Mouse (Mus musculus) spleen, adult 2 months (tissue): ENCODE measurements around the gene Fgfr2. TPM values are rescaled to one million over a fixed set of nuclear protein-coding genes. Genes with fewer than 3 reads are reported as not detected.

Source experiments
- DNase-seq, 2 experiments: peaks; one replicate each; pipeline versions ENCODE4 v3.0.0 to v3.0.0-alpha.2; 2012 to 2021; ENCODE audit warnings: low spot score in 2 of 2, low read depth in 1 of 2
- H3K27ac ChIP-seq: fragments of 200-500 bp; 2 replicates; pipeline ENCODE4 v1.5.1; 2012; ENCODE audit warnings: low read length, inconsistent platforms; ENCODE audit not compliant: insufficient read depth
- H3K27me3 ChIP-seq: fragments of 200-500 bp; 2 replicates; pipeline ENCODE4 v1.6.1; 2012; ENCODE audit warnings: mild to moderate bottlenecking, moderate library complexity, low read length, inconsistent platforms; ENCODE audit not compliant: control insufficient read depth, insufficient read depth
- H3K36me3 ChIP-seq: fragments of 200-500 bp; 2 replicates; pipeline ENCODE4 v1.6.1; 2012; ENCODE audit warnings: mild to moderate bottlenecking, low read length, inconsistent platforms; ENCODE audit not compliant: control insufficient read depth, insufficient read depth
- H3K4me1 ChIP-seq: fragments of 200-500 bp; 2 replicates; pipeline ENCODE4 v1.6.1; 2011; ENCODE audit warnings: inconsistent platforms; ENCODE audit not compliant: control insufficient read depth, insufficient read depth, insufficient read length
- H3K4me3 ChIP-seq: fragments of 200-500 bp; 2 replicates; pipeline ENCODE4 v1.5.1; 2011; ENCODE audit warnings: mild to moderate bottlenecking, inconsistent platforms; ENCODE audit not compliant: insufficient read depth, insufficient read length; ENCODE audit errors: extremely low read depth
- CTCF ChIP-seq: fragments of 200-500 bp; IDR thresholded peaks from 2 replicates; pipeline ENCODE4 v1.5.1; 2011; ENCODE audit warnings: mild to moderate bottlenecking, inconsistent platforms; ENCODE audit not compliant: insufficient read depth, insufficient read length, insufficient replicate concordance; ENCODE audit errors: extremely low read depth
- POLR2A ChIP-seq: fragments of 200-500 bp; IDR thresholded peaks from 2 replicates; pipeline ENCODE4 v1.6.1; 2011; ENCODE audit warnings: low read depth, low read length, inconsistent platforms
- WGBS: fragments of 180-500 bp; shearing (Covaris S2); methylation state at CpG from one replicate; pipeline ENCODE4 v1.1.7; 2018; 5-methylcytosine and 5-hydroxymethylcytosine counted together
- polyA plus RNA-seq: library from polyadenylated mRNA; depleted of rRNA; stranded (reverse); fragments of >200 nt; gene quantifications from 2 replicates; pipeline ENCODE4 v1.2.3, GENCODE M21; 2012

Fgfr2 gene
- polyA plus RNA-seq, 1 experiment, result 1.6 TPM

DNA sequence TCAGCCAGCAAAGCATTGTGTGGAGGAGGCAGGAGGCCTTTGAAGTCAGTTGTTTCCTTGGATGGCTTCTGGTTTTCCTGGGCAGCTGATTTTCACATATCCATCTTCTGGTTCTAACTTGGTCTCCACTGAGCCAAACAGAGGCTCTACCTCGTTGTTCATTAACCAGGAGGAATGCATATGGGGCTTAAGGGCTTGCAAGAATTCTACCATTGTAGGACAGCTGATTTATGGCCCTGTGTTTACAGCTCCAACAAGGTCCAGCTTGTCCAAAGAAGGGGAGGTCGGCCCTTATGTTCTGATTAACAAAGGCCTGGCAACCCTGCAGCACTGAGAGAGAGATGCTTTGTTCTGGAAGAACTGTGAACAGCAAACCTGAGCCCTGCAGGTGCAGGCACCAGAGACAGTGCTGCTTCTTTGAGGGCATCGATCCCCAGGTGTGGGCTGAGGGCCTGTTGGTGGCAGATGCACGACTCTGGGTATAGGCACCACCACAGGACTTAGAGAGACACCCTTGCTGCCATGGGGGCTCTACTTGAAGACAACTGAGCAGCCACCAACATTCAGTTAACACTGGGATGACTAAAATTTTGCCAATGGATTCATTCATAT, 2787.6 kb downstream of the Fgfr2 start:
- no peak overlapping the region for H3K4me3 ChIP-seq
- H3K27ac ChIP-seq, result no peak overlapping the region
- DNase-seq, result no peak
- no peaks in the 10 kb centered on the region for H3K4me1 ChIP-seq
- no peaks in the 10 kb centered on the region for H3K27me3 ChIP-seq
- no peaks in the 10 kb centered on the region for H3K36me3 ChIP-seq
- WGBS, result 56% methylated on average over 4 of the region's 4 CpGs
- TF ChIP-seq CTCF (no peak), POLR2A (no peak)

DNA sequence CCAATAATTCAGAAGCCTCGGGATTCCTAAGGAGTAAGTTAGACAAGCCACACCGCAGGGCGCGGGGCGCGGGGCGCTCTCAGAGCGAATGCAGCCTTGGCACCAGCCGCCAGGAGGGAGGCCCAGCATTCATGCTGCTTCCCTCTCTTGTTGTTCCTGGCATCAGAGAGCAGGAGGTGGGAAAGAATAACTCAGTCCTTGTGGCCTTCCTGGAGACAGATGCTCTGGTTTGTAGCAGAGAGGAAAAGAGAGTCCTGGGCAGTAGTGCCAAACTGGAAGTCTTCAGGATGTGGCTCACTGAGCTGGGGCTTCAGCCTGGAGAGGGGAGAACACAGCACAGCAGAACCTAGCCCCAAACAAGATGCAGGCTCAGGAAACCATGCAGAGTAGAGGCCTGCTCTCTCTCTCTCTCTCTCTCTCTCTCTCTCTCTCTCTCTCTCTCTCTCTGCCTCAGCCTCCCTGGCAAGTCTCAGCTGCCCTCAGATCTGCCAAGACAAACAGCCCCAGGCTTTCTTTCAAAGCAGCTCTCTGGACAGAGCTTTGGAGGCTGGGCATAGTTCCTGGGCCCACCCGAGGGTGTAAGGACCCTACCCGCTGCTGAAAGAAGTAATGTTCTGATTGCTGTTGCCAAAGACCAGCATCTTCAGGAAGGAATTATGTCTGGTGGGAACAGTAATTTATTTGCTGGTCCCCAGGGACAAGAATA, 2790.5 kb downstream of the Fgfr2 start:
- H3K4me3 ChIP-seq, result no peak overlapping the region
- H3K4me1 ChIP-seq, result no peaks in the 10 kb centered on the region
- WGBS, result 94% methylated on average over 11 of the region's 11 CpGs
- H3K27ac ChIP-seq, result no peak overlapping the region
- no peaks in the 10 kb centered on the region for H3K36me3 ChIP-seq
- TF ChIP-seq POLR2A (no peak), CTCF (no peak)
- no peaks in the 10 kb centered on the region for H3K27me3 ChIP-seq
- no peak for DNase-seq

DNA sequence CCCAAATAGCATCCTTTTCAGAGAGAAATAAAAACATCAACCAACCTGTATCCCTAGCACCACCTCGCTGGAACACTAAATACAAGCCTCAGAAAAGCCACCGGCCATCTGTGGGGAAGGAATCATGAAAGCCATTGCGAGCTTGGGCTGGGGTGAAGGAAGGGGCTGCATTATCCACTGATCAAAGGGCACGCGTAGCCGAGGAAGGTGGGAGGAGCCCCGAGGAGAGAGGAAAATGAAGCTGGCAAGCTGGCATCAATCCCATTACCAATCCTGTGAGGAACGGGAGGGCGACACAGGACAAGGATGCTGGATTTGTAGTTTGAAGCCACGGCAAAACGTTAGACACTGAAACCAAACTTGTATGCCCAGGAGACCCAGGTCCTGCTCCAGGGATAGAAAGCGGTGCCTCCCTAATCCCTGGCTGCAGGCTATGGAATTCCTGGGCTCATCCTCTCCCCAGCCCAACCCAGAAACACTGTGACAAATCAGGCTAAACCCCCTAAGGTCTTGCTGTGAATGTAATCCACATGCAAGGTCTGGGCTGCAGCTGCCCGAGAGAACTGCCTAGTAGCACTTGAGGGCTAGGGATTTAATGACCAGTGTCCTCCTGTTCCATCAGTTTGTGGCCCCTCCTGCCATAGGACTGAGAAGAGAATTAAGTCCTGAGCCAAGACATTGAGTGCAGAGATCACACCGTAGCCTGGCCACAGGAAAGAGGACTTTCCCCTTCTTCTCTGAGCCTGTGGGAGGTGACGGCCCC, 2795.4 kb downstream of the Fgfr2 start:
- Histone ChIP-seq H3K4me1 (no peaks in the 10 kb centered on the region), H3K27ac (no peak overlapping the region), H3K27me3 (no peaks in the 10 kb centered on the region), H3K36me3 (no peaks in the 10 kb centered on the region), H3K4me3 (no peak overlapping the region)
- DNase-seq, result no peak
- WGBS, result 30% methylated on average over 15 of the region's 15 CpGs
- TF ChIP-seq POLR2A, result no peak
- no peak for TF ChIP-seq CTCF

DNA sequence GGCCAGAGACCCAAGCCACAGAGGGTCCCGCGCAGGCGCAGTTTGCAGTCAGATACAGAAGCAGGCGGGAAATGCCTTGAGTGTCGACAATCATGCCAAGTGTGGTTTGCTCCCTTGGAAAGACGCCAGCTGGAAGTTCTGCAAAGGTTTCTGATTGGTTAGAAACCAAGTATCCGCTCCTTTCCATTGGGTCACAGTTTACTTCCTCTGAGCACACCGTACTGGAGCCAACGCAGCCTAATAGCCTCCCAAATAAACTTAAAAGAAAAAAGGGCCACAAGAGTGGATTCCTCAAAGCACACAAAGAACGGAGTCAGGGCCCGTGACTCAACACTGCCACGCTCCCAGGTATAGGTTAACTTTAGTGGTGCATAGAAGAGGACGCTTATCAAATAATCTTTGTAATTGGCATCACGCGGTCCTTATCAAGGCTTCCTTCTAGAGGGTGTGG, 2797.1 kb downstream of the Fgfr2 start:
- H3K27ac ChIP-seq, result no peak overlapping the region
- no peak for TF ChIP-seq CTCF
- TF ChIP-seq POLR2A, result no peak
- WGBS, result 67% methylated on average over 15 of the region's 15 CpGs
- H3K27me3 ChIP-seq, result no peaks in the 10 kb centered on the region
- no peaks in the 10 kb centered on the region for H3K4me1 ChIP-seq
- no peaks in the 10 kb centered on the region for H3K36me3 ChIP-seq
- H3K4me3 ChIP-seq, result no peak overlapping the region
- no peak for DNase-seq

DNA sequence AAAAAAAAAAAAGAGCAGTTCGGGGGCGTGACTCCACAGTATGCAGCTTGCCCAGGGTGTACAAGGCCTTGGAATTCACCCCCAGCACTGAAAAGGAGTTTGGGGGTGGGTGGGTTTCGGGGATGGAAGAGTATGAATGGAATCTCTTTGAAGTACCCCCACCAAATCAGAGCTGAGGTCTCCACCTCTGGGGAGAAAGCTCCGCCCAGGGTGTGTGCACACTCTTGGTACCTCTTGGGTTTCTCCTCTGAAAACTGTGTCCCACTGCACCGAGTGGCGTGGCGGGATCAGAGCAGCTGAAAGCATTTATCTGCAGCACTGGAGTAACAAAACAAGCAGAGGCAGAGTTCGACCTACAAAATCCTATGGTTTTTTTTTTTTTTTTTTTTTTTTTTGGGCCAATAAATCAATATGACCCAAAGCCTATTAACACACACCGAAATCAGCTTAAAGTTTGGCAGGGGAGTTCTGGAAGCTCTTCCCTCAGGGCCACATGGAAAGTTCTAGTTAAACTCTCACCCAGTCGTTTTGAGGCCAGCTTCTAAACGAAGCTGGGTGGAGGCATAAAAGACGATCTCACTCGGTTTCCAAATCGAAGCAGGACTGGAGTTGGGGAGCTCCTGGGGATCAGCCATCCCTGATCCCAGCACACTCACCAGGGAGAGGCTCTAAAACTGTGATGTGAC, 2798.3 kb downstream of the Fgfr2 start:
- no peaks in the 10 kb centered on the region for H3K36me3 ChIP-seq
- no peak for TF ChIP-seq POLR2A
- TF ChIP-seq CTCF, result no peak
- no peak overlapping the region for H3K4me3 ChIP-seq
- H3K27ac ChIP-seq, result no peak overlapping the region
- WGBS, result 75% methylated on average over 14 of the region's 14 CpGs
- no peaks in the 10 kb centered on the region for H3K4me1 ChIP-seq
- DNase-seq, result no peak
- H3K27me3 ChIP-seq, result no peaks in the 10 kb centered on the region

DNA sequence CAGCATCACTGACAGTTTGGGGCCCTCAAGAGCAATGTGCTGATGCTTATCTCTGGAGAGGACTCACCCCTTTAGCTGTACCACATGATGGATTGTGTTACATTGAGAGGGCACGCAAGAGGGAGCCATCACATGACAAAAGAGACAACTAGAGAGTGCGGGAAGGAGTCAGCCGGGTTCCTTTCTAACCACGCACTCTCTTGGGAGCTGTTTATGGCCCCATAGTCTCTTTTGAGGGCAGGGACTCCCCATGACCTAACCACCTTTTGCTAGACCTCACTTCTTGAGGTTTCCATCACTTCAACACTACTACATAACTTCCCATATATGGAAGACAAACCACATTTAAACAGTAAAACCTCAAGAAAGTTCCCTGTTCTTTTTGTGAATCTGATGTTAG, 2799.4 kb downstream of the Fgfr2 start:
- no peaks in the 10 kb centered on the region for H3K4me1 ChIP-seq
- 47% methylated on average over 4 of the region's 4 CpGs for whole genome bisulfite sequencing
- no peaks in the 10 kb centered on the region for H3K27me3 ChIP-seq
- H3K27ac ChIP-seq, result no peak overlapping the region
- H3K36me3 ChIP-seq, result no peaks in the 10 kb centered on the region
- DNase-seq, result no peak
- TF ChIP-seq CTCF, result no peak
- no peak for TF ChIP-seq POLR2A
- no peak overlapping the region for H3K4me3 ChIP-seq
